Mouse (Mus musculus) stomach, embryonic 15.5 days (tissue): ENCODE results near the gene Tspo2. TPM values are rescaled to one million over a fixed set of nuclear protein-coding genes. Genes with fewer than 3 reads are reported as not detected.

Source experiments
- ATAC-seq: fragments of 200-750 bp; cut with Nextera tagmentation; 2 replicates; pipeline ENCODE4 v1.8.0; 2017; ENCODE audit warnings: low read depth, moderate number of reproducible peaks, moderate TSS enrichment; ENCODE audit not compliant: insufficient read depth, low FRiP score
- H3K27ac ChIP-seq: fragments of 300-500 bp; sonication (generic); 2 replicates; pipeline ENCODE4 v1.5.1; 2015; ENCODE audit warnings: mild to moderate bottlenecking, inconsistent platforms
- H3K27me3 ChIP-seq: fragments of 300-500 bp; sonication (generic); replicated peaks from 2 replicates; pipeline ENCODE4 v1.6.1; 2015; ENCODE audit warnings: inconsistent platforms
- H3K36me3 ChIP-seq: fragments of 300-500 bp; sonication (generic); 2 replicates; pipeline ENCODE4 v1.6.1; 2015; ENCODE audit warnings: inconsistent platforms
- H3K4me1 ChIP-seq: fragments of 300-500 bp; sonication (generic); 2 replicates; pipeline ENCODE4 v1.6.1; 2015; ENCODE audit warnings: inconsistent platforms
- H3K4me2 ChIP-seq: fragments of 300-500 bp; sonication (generic); 2 replicates; pipeline ENCODE4 v1.6.1; 2015; ENCODE audit warnings: mild to moderate bottlenecking, inconsistent platforms
- H3K4me3 ChIP-seq: fragments of 300-500 bp; sonication (generic); replicated peaks from 2 replicates; pipeline ENCODE4 v1.5.1; 2015; ENCODE audit warnings: inconsistent platforms
- H3K9ac ChIP-seq: fragments of 300-500 bp; sonication (generic); 2 replicates; pipeline ENCODE4 v1.6.1; 2015; ENCODE audit warnings: inconsistent platforms
- H3K9me3 ChIP-seq: fragments of 300-500 bp; sonication (generic); 2 replicates; pipeline ENCODE4 v1.6.1; 2016; ENCODE audit warnings: inconsistent platforms
- WGBS: fragments of 180-500 bp; shearing (Covaris S2); methylation state at CpG from one replicate; pipeline ENCODE4 v1.1.7; 2015; 5-methylcytosine and 5-hydroxymethylcytosine counted together
- polyA plus RNA-seq: library from polyadenylated mRNA; unstranded; fragments of >200 nt; fragmentation: Nextera tagmentation; extraction: Ambion mirVana; gene quantifications from 2 replicates; pipeline ENCODE4 v1.2.1, GENCODE M21; 2015

Gene Tspo2
- polyA plus RNA-seq, 1 experiment from 2014 or later = 13.6 TPM

GRCm38 (mm10) chr17:48416011-48416410, 35.3 kb downstream of the Tspo2 start:
- peaks cover 4% of the 10 kb centered on the region; the same call in 1 of the 2 replicates for H3K4me1 ChIP-seq
- ATAC-seq = no peak
- H3K4me2 ChIP-seq = no peak overlapping the region
- no peak overlapping the region for H3K4me3 ChIP-seq
- H3K27me3 ChIP-seq = no peaks in the 10 kb centered on the region
- no peaks in the 10 kb centered on the region for H3K9me3 ChIP-seq
- WGBS = 76% methylated on average over 7 of the region's 7 CpGs
- no peak overlapping the region for H3K9ac ChIP-seq
- H3K27ac ChIP-seq = no peak overlapping the region
- H3K36me3 ChIP-seq = peaks cover 14% of the 10 kb centered on the region; the same call in 1 of the 2 replicates

- ATAC-seq = no peak
- H3K27me3 ChIP-seq = no peaks in the 10 kb centered on the region
- peaks cover 18% of the 10 kb centered on the region; the same call in 1 of the 2 replicates for H3K4me1 ChIP-seq
- no peaks in the 10 kb centered on the region for H3K9me3 ChIP-seq
- peak overlapping the region; percentile 69 for H3K4me3 ChIP-seq
- peak overlapping the region; percentile 36; the same call in 1 of the 2 replicates for H3K9ac ChIP-seq
- 29% methylated on average over 8 of the region's 8 CpGs for WGBS
- peaks cover 14% of the 10 kb centered on the region; the same call in 1 of the 2 replicates for H3K36me3 ChIP-seq
- peak overlapping the region; percentile 99; the same call in 1 of the 2 replicates for H3K27ac ChIP-seq
- H3K4me2 ChIP-seq = peak overlapping the region; percentile 68
Measured at GRCm38 (mm10) chr17:48411241-48411640, 40.1 kb downstream of the Tspo2 start.

- peak overlapping the region; percentile 69 for H3K4me3 ChIP-seq
- peak overlapping the region; percentile 99 for H3K27ac ChIP-seq
- H3K27me3 ChIP-seq = no peaks in the 10 kb centered on the region
- peak; percentile 4 for ATAC-seq
- WGBS = under 1% methylated on average over 13 of the region's 13 CpGs
- peak overlapping the region; percentile 60 for H3K9ac ChIP-seq
- peaks cover 18% of the 10 kb centered on the region; the same call in 1 of the 2 replicates for H3K4me1 ChIP-seq
- peak overlapping the region; percentile 68 for H3K4me2 ChIP-seq
- no peaks in the 10 kb centered on the region for H3K9me3 ChIP-seq
- peaks cover 8% of the 10 kb centered on the region; the same call in 1 of the 2 replicates for H3K36me3 ChIP-seq
Measured at GRCm38 (mm10) chr17:48410299-48410785, 41.0 kb downstream of the Tspo2 start.

GRCm38 (mm10) chr17:48409380-48410298, 41.7 kb downstream of the Tspo2 start, which contains the start of the genes Nfya and Oard1:
TSS of gene Nfya (minus strand) at chr17:48409906.
TSS of gene Oard1 (plus strand) at chr17:48410014.
- WGBS = under 1% methylated on average over 82 of the region's 84 CpGs

GRCm38 (mm10) chr17:48408526-48409291, 42.6 kb downstream of the Tspo2 start:
- H3K4me3 ChIP-seq = peak overlapping the region; percentile 69
- H3K9me3 ChIP-seq = no peaks in the 10 kb centered on the region
- ATAC-seq = peak; percentile 20
- peak overlapping the region; percentile 79 for H3K4me2 ChIP-seq
- no peaks in the 10 kb centered on the region for H3K36me3 ChIP-seq
- under 1% methylated on average over 46 of the region's 47 CpGs for WGBS
- peak overlapping the region; percentile 79 for H3K9ac ChIP-seq
- peak overlapping the region; percentile 99 for H3K27ac ChIP-seq
- H3K27me3 ChIP-seq = no peaks in the 10 kb centered on the region
- H3K4me1 ChIP-seq = peaks cover 18% of the 10 kb centered on the region; the same call in 1 of the 2 replicates

More at GRCm38 (mm10) chr17:48409380-48410298, 41.7 kb downstream of the Tspo2 start, which contains the start of the genes Nfya and Oard1:
- Histone ChIP-seq H3K4me1 (peaks cover 18% of the 10 kb centered on the region; the same call in 1 of the 2 replicates), H3K36me3 (peaks cover 6% of the 10 kb centered on the region; the same call in 1 of the 2 replicates), H3K27me3 (no peaks in the 10 kb centered on the region), H3K27ac (peak within 1 kb of the TSS; percentile 99), H3K9me3 (no peaks in the 10 kb centered on the region), H3K4me2 (peak within 1 kb of the TSS; percentile 79), H3K9ac (peak within 1 kb of the TSS; percentile 79), H3K4me3 (peak within 1 kb of the TSS; percentile 69)
- peak; percentile 96 for ATAC-seq

- Histone ChIP-seq H3K9me3 (no peaks in the 10 kb centered on the region), H3K27me3 (no peaks in the 10 kb centered on the region), H3K9ac (peak overlapping the region; percentile 79; the same call in 1 of the 2 replicates), H3K27ac (peak overlapping the region; percentile 99), H3K4me2 (peak overlapping the region; percentile 79), H3K4me3 (peak overlapping the region; percentile 69), H3K36me3 (no peaks in the 10 kb centered on the region), H3K4me1 (peaks cover 18% of the 10 kb centered on the region; the same call in 1 of the 2 replicates)
- ATAC-seq = no peak
- WGBS = 3% methylated on average over 8 of the region's 8 CpGs
Measured at GRCm38 (mm10) chr17:48407910-48408525, 43.3 kb downstream of the Tspo2 start.

GRCm38 (mm10) chr17:48407154-48407553, 44.2 kb downstream of the Tspo2 start:
- no peaks in the 10 kb centered on the region for H3K9me3 ChIP-seq
- H3K27ac ChIP-seq = no peak overlapping the region
- no peak overlapping the region for H3K9ac ChIP-seq
- no peaks in the 10 kb centered on the region for H3K27me3 ChIP-seq
- H3K4me2 ChIP-seq = peak overlapping the region; percentile 79; the same call in 1 of the 2 replicates
- H3K4me1 ChIP-seq = peaks cover 17% of the 10 kb centered on the region; the same call in 1 of the 2 replicates
- no peak overlapping the region for H3K4me3 ChIP-seq
- 79% methylated on average over 4 of the region's 4 CpGs for WGBS
- ATAC-seq = no peak
- no peaks in the 10 kb centered on the region for H3K36me3 ChIP-seq

GRCm38 (mm10) chr17:48404706-48405105, 46.6 kb downstream of the Tspo2 start:
- Histone ChIP-seq H3K4me1 (peaks cover 13% of the 10 kb centered on the region; the same call in 1 of the 2 replicates), H3K9me3 (no peaks in the 10 kb centered on the region), H3K9ac (no peak overlapping the region), H3K4me2 (no peak overlapping the region), H3K27me3 (no peaks in the 10 kb centered on the region), H3K36me3 (0 out of 2 replicates have a peak, but pooled peaks cover under 1% of the 10 kb centered on the region), H3K27ac (no peak overlapping the region), H3K4me3 (no peak overlapping the region)
- 78% methylated on average over 1 of the region's 1 CpGs for WGBS
- ATAC-seq = no peak

- H3K9me3 ChIP-seq = no peaks in the 10 kb centered on the region
- H3K9ac ChIP-seq = no peak overlapping the region
- no peak overlapping the region for H3K27ac ChIP-seq
- peaks cover 13% of the 10 kb centered on the region; the same call in 1 of the 2 replicates for H3K4me1 ChIP-seq
- no peak overlapping the region for H3K4me2 ChIP-seq
- no peak overlapping the region for H3K4me3 ChIP-seq
- H3K27me3 ChIP-seq = no peaks in the 10 kb centered on the region
- no peak for ATAC-seq
- H3K36me3 ChIP-seq = peaks cover 9% of the 10 kb centered on the region
- 80% methylated on average over 2 of the region's 2 CpGs for WGBS
Measured at GRCm38 (mm10) chr17:48403848-48404247, 47.5 kb downstream of the Tspo2 start.

GRCm38 (mm10) chr17:48402751-48403150, 48.6 kb downstream of the Tspo2 start:
- ATAC-seq = no peak
- peaks cover 7% of the 10 kb centered on the region; the same call in 1 of the 2 replicates for H3K4me1 ChIP-seq
- no peaks in the 10 kb centered on the region for H3K9me3 ChIP-seq
- no peak overlapping the region for H3K27ac ChIP-seq
- no peak overlapping the region for H3K9ac ChIP-seq
- H3K4me3 ChIP-seq = no peak overlapping the region
- H3K36me3 ChIP-seq = peaks cover 16% of the 10 kb centered on the region
- H3K27me3 ChIP-seq = no peaks in the 10 kb centered on the region
- no peak overlapping the region for H3K4me2 ChIP-seq
- 87% methylated on average over 3 of the region's 3 CpGs for WGBS

- WGBS = 84% methylated on average over 4 of the region's 4 CpGs
- ATAC-seq = no peak
- no peak overlapping the region for H3K27ac ChIP-seq
Measured at GRCm38 (mm10) chr17:48401710-48402109, 49.6 kb downstream of the Tspo2 start.

More at GRCm38 (mm10) chr17:48401710-48402109, 49.6 kb downstream of the Tspo2 start:
- Histone ChIP-seq H3K4me3 (no peak overlapping the region), H3K4me1 (no peaks in the 10 kb centered on the region), H3K9me3 (no peaks in the 10 kb centered on the region), H3K36me3 (peaks cover 16% of the 10 kb centered on the region), H3K9ac (no peak overlapping the region), H3K4me2 (no peak overlapping the region), H3K27me3 (no peaks in the 10 kb centered on the region)
